Mouse (Mus musculus) liver, embryonic 14.5 days (tissue): ENCODE data around the gene Ntm.

ENCODE experiments used
- CTCF ChIP-seq: IDR thresholded peaks from 2 replicates; pipeline ENCODE4 v1.5.1; 2016; ENCODE audit warnings: antibody characterized with exemption, low read depth, control low read depth
- EP300 ChIP-seq: IDR thresholded peaks from 2 replicates; pipeline ENCODE4 v1.6.1; 2016; ENCODE audit warnings: antibody characterized with exemption, low read depth

- TF ChIP-seq CTCF (no peak), EP300 (no peak)
Observed at GRCm38 (mm10) chr9:29738835-29739526, 224.0 kb downstream of the Ntm start.
